Mouse (Mus musculus) lung, postnatal 36 days (tissue): ENCODE results near the gene Mavs.
A peak's percentile ranks its signal among the peaks of the same experiment; 100 is the strongest.

Source experiments
- DNase-seq: peaks from one replicate; pipeline ENCODE4 v3.0.0; 2022; ENCODE audit warnings: mixed read lengths

The Mavs gene

GRCm38 (mm10) chr2:131262213-131262672, 28.4 kb downstream of the Mavs start, which contains the start of gene Pank2:
Pank2 (plus strand) TSS chr2:131262495.
- DNase-seq: peak; percentile 99

GRCm38 (mm10) chr2:131262680-131263670, 29.1 kb downstream of the Mavs start:
- DNase-seq: peak; percentile 69

DNA sequence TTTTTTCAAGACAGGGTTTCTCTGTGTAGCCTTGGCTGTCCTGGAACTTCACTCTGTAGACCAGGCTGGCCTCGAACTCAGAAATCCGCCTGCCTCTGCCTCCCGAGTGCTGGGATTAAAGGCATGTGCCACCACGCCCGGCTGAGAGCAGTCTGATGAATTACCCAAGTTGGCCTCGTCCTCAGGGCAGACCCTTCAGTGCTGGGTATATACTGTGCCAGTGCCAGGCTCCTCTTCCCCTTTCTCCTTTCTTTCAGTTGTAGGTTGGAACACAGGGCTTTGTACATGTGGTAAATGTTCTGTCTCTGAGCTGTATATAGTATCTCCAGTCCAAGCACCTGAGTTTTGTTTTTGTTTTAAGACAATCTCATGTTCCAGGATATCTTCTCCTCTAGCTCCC, 30.2 kb downstream of the Mavs start:
- no peak for DNase-seq

- no peak for DNase-seq
Observed at GRCm38 (mm10) chr2:131265056-131265455, 31.2 kb downstream of the Mavs start.

GRCm38 (mm10) chr2:131275493-131275892, 41.6 kb downstream of the Mavs start:
- peak; percentile 12 for DNase-seq

DNA sequence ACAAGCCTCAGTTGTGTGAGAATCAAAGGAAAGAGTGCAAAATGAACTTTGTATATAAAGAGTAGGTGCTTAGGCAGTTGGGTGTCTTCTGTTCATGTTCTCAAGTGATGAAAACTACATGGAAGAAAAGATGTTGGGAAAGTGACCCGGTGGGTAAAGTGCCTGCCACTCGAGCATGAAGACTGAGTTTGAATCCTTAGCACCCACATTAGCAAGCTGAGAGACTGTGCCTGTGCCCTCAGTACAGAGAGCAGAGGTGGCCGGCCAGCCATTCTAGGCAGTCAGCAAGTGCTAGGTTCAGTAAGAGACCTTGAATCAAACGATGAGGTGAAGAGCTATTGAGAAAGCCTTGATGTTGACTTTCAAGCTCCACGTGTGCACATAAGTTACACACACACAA, 42.9 kb downstream of the Mavs start:
- no peak for DNase-seq

DNA sequence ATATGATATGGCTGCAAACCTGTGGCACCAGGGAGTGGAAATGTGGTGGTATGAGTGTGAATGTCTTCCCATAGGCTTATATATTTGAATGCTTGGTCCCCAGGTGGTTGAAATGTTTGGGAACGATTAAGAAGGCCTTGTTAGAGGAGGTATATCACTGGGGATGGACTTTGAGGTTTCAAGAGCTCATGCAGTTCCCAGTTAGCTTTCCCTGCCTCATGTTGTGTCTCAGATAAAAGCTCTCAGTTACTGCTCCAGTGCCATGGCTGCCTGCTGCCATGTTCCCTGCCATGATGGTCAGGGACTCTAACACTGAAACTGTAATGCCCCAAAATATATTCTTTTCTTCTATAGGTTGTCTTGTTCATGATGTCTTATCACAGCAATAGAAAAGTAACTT, 47.7 kb downstream of the Mavs start:
- DNase-seq: no peak

- peak; percentile 23 for DNase-seq
Observed at GRCm38 (mm10) chr2:131286276-131286675, 52.4 kb downstream of the Mavs start.

GRCm38 (mm10) chr2:131290669-131291068, 56.8 kb downstream of the Mavs start:
- DNase-seq: no peak

DNA sequence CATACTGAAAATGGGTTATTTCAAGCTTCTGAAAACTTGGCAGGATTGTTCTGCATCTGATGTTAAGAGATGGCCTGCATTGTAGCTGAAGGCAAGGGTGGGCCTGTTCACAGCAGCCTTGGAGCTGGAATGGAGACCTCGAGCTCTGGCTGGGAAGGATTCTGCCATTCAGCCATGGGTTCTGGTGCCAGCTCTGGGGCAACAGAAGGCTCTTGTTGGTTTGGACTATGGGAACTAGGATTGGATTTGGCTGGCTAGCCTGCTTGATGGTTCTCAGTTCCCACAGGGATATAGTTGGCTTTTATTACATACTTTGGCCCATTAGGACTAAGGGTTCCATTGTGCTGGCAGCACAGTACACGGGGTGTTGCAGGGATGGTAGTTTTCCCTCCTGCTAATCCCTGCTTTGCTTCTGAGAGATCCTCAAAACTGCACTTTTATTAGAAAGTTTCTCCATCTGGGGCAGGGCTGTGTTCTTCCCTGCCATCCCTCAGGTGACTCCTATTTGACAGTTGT, 62.9 kb downstream of the Mavs start:
- DNase-seq: no peak
